Mouse (Mus musculus): ENCODE data around the gene Insm2. TPM values are rescaled to one million over a fixed set of nuclear protein-coding genes. Genes with fewer than 3 reads are reported as not detected.
A peak's percentile ranks its signal among the peaks of the same experiment; 100 is the strongest.
"Not testable (repeated sequence)": the region's sequence is repeated elsewhere in the genome, so short reads cannot be mapped to it uniquely, and the experiment has no call there.

Insm2 gene
- 0.85 and 3.7 TPM in 2 replicates for total RNA-seq (2014; rRNA removed)
- 0.83 and 1.2 TPM in 2 replicates for polyA plus RNA-seq (2015; fragmentation: Nextera tagmentation; extraction: Ambion mirVana)

DNA sequence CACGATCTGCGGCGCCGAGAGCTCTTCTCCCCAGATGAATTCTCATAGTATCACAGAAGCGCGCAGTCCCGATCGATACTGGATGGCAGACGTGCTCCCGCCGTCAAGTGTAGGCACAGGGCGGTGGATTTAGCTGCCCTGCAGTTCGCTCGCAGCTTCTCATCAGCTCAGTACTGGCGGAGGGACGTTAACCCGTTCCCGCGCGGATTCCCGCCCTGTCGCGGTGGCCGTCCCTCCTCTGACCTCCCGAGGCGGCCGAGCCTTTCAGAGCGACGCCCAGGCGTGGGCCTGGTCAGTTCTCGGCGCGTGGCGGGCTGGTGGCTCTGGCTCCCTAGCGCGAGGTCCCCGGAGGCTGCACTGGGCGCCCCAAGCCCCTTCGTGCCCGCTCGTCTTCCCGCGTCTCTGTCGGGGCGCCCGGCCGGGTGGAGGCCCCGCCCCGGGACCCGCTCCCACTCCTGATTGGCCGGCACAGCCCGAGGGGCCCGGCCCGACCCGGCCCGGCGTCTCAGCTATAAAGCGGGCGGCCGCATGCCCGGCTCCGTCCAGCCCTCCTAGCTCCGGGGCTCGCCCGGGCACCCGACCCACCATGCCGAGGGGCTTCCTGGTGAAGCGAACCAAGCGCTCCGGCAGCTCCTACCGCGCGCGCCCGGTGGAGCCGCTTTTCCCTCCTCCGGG lies at the start of gene Insm2:
Gene Insm2, plus strand, starts transcription at position 541 of the 675 bp plus-strand sequence.
- Histone ChIP-seq H3K27me3 (ENCODE audit: insufficient read depth, low read length) (peaks cover 35% of the 10 kb centered on the region), H3K4me3 (ENCODE audit: low read depth, low read length) (peak within 1 kb of the TSS; percentile 47), H3K9me3 (ENCODE audit: low read length) (no peaks in the 10 kb centered on the region), H3K36me3 (ENCODE audit: insufficient read depth) (no peaks in the 10 kb centered on the region; the same call in 1 of the 2 replicates), H3K9ac (peak within 1 kb of the TSS; percentile 45), H3K4me2 (ENCODE audit: low read depth) (peak within 1 kb of the TSS; percentile 92), H3K4me1 (ENCODE audit: insufficient read depth) (peaks cover 10% of the 10 kb centered on the region; the same call in 1 of the 2 replicates), H3K27ac (ENCODE audit: low read depth, low read length) (no peak within 1 kb of the TSS)
- under 1% methylated on average over 65 of the region's 77 CpGs for WGBS
- peak; percentile 70 for ATAC-seq
- DNase-seq, result peak; percentile 51
- no peak for TF ChIP-seq CTCF (IDR thresholded peaks at IDR 0.05; ENCODE audit: low read depth)

DNA sequence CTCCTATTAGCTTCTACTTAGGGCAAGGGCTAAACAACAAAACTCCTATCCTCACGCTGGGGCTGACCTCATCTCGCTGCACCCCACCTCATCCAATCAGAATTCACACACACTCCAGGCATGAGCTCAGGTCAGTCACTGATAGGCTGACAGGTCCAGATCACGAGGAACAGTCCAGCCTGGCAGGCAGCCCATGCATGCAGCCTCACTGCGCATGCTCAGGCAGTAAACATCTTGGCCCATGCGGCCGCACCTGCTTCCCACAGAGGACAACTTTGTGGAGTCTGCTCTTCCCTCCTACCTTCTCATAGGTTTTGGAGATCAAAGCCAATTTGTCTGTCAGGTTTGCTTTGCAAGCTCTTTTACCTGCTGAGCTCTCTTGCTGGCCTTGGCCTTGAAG lies 44.3 kb upstream of the Insm2 start:
- not testable (repeated sequence) for H3K36me3 ChIP-seq (ENCODE audit: insufficient read depth); H3K4me2 ChIP-seq (ENCODE audit: low read depth); H3K27ac ChIP-seq (ENCODE audit: low read depth, low read length); H3K27me3 ChIP-seq (ENCODE audit: insufficient read depth, low read length); H3K4me3 ChIP-seq (ENCODE audit: low read depth, low read length); H3K4me1 ChIP-seq (ENCODE audit: insufficient read depth); H3K9ac ChIP-seq; ATAC-seq; H3K9me3 ChIP-seq (ENCODE audit: low read length); DNase-seq
- WGBS, result 81% methylated on average over 6 of the region's 6 CpGs

DNA sequence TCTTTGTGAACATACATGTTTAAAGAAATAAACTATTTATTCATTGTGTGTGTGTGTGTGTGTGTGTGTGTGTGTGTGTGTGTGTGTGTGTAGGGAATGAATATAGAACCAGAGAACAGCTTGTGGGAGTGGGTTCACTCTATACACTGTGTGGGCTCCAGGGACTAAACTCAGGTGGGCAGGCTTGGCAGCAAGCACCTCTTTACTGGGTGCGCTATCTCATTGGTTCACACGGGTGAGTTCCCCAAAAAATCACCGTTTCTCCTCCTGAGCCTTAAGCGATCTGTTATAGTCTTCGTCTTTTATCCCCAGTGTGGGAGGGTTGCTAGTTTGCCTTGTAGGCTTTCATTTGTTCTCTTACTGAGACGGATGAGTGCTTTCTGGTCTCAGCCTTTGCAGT lies 41.4 kb upstream of the Insm2 start:
- Histone ChIP-seq H3K4me3 (ENCODE audit: low read depth, low read length) (no peak overlapping the region), H3K27me3 (ENCODE audit: insufficient read depth, low read length) (no peaks in the 10 kb centered on the region), H3K4me2 (ENCODE audit: low read depth) (no peak overlapping the region), H3K9ac (no peak overlapping the region), H3K27ac (ENCODE audit: low read depth, low read length) (no peak overlapping the region), H3K36me3 (ENCODE audit: insufficient read depth) (no peaks in the 10 kb centered on the region), H3K4me1 (ENCODE audit: insufficient read depth) (no peaks in the 10 kb centered on the region), H3K9me3 (ENCODE audit: low read length) (no peaks in the 10 kb centered on the region)
- 70% methylated on average over 6 of the region's 6 CpGs for WGBS
- TF ChIP-seq CTCF (IDR thresholded peaks at IDR 0.05; ENCODE audit: low read depth), result no peak
- no peak for DNase-seq
- ATAC-seq, result no peak

DNA sequence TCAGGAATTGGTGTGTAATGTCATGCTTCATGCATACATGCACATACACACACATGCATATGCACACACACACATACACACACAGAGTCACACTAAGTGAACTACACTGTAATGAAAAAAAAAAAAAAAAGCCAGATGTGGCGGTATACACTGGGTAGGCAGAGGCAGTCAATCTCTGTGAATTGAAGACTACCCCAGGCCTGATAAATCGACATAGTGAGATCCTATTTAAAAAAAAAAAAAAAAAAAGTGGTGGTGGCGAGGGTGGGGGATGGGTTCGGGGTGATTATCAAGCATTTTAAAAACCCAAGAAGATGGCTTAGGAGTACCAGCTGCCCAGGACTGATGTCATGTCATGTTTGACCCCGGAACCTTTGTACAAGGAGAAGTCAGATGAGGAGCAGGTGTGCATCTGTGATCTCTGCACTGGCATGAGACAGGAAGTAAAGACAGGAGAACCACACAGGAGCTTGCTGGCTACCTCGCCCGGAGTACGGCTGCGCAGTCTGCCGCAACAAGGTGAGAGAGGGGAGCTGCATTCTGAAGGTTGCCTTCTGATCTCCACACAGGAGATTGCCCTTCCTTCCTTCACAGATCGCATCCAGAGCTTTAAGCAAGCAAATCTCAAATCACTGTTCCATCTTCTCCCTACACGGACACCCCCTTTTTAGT lies 39.9 kb upstream of the Insm2 start:
- Histone ChIP-seq H3K9ac (no peak overlapping the region), H3K4me2 (ENCODE audit: low read depth) (no peak overlapping the region), H3K36me3 (ENCODE audit: insufficient read depth) (no peaks in the 10 kb centered on the region), H3K4me3 (ENCODE audit: low read depth, low read length) (no peak overlapping the region), H3K27ac (ENCODE audit: low read depth, low read length) (no peak overlapping the region), H3K27me3 (ENCODE audit: insufficient read depth, low read length) (no peaks in the 10 kb centered on the region), H3K4me1 (ENCODE audit: insufficient read depth) (no peaks in the 10 kb centered on the region), H3K9me3 (ENCODE audit: low read length) (no peaks in the 10 kb centered on the region)
- no peak for TF ChIP-seq CTCF (IDR thresholded peaks at IDR 0.05; ENCODE audit: low read depth)
- ATAC-seq, result no peak
- WGBS, result 91% methylated on average over 12 of the region's 12 CpGs
- DNase-seq, result no peak

DNA sequence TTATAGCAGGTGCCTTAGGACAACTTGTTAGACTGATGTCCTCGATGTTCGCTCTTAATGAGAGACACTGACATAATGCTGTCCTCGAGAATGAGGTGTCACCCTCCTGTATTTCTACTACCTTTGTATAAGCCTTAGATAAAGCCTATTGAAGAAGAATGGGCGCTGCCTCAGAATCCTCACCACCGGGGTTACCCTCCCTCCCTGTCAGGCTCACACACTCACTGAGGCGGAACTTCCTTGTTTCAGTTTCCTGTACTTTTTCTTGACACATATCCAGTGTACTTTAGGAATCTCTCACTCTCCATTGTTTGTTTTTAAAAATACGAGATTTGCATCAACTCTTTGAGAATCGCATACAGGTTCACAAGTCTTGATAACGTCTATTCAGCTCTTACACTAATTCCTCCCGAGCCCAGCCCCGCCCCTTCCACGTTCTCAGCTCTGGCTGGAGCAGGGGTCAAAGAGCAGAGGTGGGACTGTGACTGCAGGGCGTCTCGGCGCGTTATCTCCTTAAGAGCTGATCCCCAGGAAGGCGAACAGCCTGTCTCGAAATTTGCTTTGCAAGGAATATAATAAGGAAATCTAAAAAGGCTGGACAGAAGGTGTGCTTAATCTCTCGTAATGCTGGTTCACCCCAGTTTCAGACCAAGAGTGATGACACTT lies 39.1 kb upstream of the Insm2 start:
- Histone ChIP-seq H3K4me2 (ENCODE audit: low read depth) (peak overlapping the region; percentile 40), H3K4me3 (ENCODE audit: low read depth, low read length) (0 out of 2 replicates have a peak overlapping the region, but pooled peaks have one; percentile 10), H3K9ac (no peak overlapping the region), H3K27ac (ENCODE audit: low read depth, low read length) (no peak overlapping the region), H3K4me1 (ENCODE audit: insufficient read depth) (no peaks in the 10 kb centered on the region), H3K27me3 (ENCODE audit: insufficient read depth, low read length) (no peaks in the 10 kb centered on the region), H3K9me3 (ENCODE audit: low read length) (no peaks in the 10 kb centered on the region), H3K36me3 (ENCODE audit: insufficient read depth) (no peaks in the 10 kb centered on the region)
- ATAC-seq, result no peak
- TF ChIP-seq CTCF (IDR thresholded peaks at IDR 0.05; ENCODE audit: low read depth), result no peak
- WGBS, result 13% methylated on average over 19 of the region's 19 CpGs
- DNase-seq, result no peak

DNA sequence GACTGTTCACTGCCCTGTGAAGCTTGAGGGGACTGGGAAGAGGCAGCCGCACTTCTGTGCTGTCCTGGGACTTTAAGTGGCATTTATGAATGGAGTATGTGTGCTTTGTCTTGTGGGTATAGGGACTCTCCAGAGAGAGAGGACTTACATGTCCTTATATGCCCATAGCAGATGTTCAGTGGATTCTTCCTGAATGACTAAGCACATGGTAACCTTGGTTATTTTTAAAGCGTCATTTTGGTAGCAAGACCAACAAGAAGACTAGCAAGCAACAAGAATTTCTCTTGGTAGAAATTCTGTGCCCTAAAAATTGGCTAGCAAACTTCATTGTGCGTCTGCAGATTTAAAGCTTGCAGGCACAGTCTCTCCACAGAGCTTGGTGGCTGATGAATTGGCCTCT lies 35.5 kb upstream of the Insm2 start:
- Histone ChIP-seq H3K27ac (ENCODE audit: low read depth, low read length) (no peak overlapping the region), H3K9me3 (ENCODE audit: low read length) (no peaks in the 10 kb centered on the region), H3K4me1 (ENCODE audit: insufficient read depth) (no peaks in the 10 kb centered on the region), H3K9ac (no peak overlapping the region), H3K27me3 (ENCODE audit: insufficient read depth, low read length) (no peaks in the 10 kb centered on the region), H3K4me2 (ENCODE audit: low read depth) (no peak overlapping the region), H3K4me3 (ENCODE audit: low read depth, low read length) (no peak overlapping the region), H3K36me3 (ENCODE audit: insufficient read depth) (no peaks in the 10 kb centered on the region)
- ATAC-seq, result no peak
- no peak for DNase-seq
- WGBS, result 92% methylated on average over 3 of the region's 3 CpGs
- TF ChIP-seq CTCF (IDR thresholded peaks at IDR 0.05; ENCODE audit: low read depth), result no peak

Data from forebrain, postnatal 0 days (tissue).